Mouse (Mus musculus): ENCODE results near the gene Tbc1d24. TPM values are rescaled to one million over a fixed set of nuclear protein-coding genes. Genes with fewer than 3 reads are reported as not detected.

Tbc1d24 gene
- 13.3 and 13.9 TPM in 2 replicates for polyA plus RNA-seq (2012; rRNA removed)

GRCm38 (mm10) chr17:24205284-24205888 lies at the start of gene Tbc1d24:
TSS of gene Tbc1d24 (minus strand) at chr17:24205562.

GRCm38 (mm10) chr17:24251320-24252069 lies 46.1 kb upstream of the Tbc1d24 start, which contains the start of gene Ccnf:
TSS of gene Ccnf (minus strand) at chr17:24251484.

GRCm38 (mm10) chr17:24220435-24221411 lies 15.4 kb upstream of the Tbc1d24 start, which contains the start of gene Tedc2:
TSS of gene Tedc2 (minus strand) at chr17:24220851.

GRCm38 (mm10) chr17:24209043-24209915 lies 3.9 kb upstream of the Tbc1d24 start, which contains the start of gene Ntn3:
TSS of gene Ntn3 (minus strand) at chr17:24209531.

GRCm38 (mm10) chr17:24169317-24170065 lies 35.9 kb downstream of the Tbc1d24 start, which contains the start of gene Atp6v0c:
TSS of gene Atp6v0c (minus strand) at chr17:24169702.

GRCm38 (mm10) chr17:24163176-24163962 lies 42.0 kb downstream of the Tbc1d24 start, which contains the start of gene Amdhd2:
TSS of gene Amdhd2 (minus strand) at chr17:24163766.

GRCm38 (mm10) chr17:24150824-24151223 lies 54.5 kb downstream of the Tbc1d24 start, which contains the start of gene Pdpk1:
TSS of gene Pdpk1 (minus strand) at chr17:24150924.

Other genes starting within 250 kb of the Tbc1d24 start
- gene Prss30, start 225.0 kb downstream of the Tbc1d24 start, polyA plus RNA-seq (2012; rRNA removed) = 0.14 and 0.16 TPM in 2 replicates
- not detected in 2 replicates for gene Prss22, start 207.5 kb downstream of the Tbc1d24 start, polyA plus RNA-seq (2012; rRNA removed)
- gene Prss27, start 167.4 kb downstream of the Tbc1d24 start, polyA plus RNA-seq (2012; rRNA removed) = not detected in 2 replicates
- gene Kctd5, start 132.1 kb downstream of the Tbc1d24 start, polyA plus RNA-seq (2012; rRNA removed) = 7.4 and 7.8 TPM in 2 replicates
- gene Pdpk1, start 54.6 kb downstream of the Tbc1d24 start, polyA plus RNA-seq (2012; rRNA removed) = 8.0 and 9.4 TPM in 2 replicates
- gene Amdhd2, start 41.8 kb downstream of the Tbc1d24 start, polyA plus RNA-seq (2012; rRNA removed) = 12.7 and 13.7 TPM in 2 replicates
- gene Atp6v0c, start 35.9 kb downstream of the Tbc1d24 start, polyA plus RNA-seq (2012; rRNA removed) = 277 and 289 TPM in 2 replicates
- 0.30 and 0.37 TPM in 2 replicates for gene Ntn3, start 4.0 kb upstream of the Tbc1d24 start, polyA plus RNA-seq (2012; rRNA removed)
- gene Tedc2, start 15.3 kb upstream of the Tbc1d24 start, polyA plus RNA-seq (2012; rRNA removed) = 13.1 and 15.0 TPM in 2 replicates
- gene Ccnf, start 45.9 kb upstream of the Tbc1d24 start, polyA plus RNA-seq (2012; rRNA removed) = 17.5 and 18.2 TPM in 2 replicates
- not detected in 2 replicates for gene Abca17, start 145.5 kb upstream of the Tbc1d24 start, polyA plus RNA-seq (2012; rRNA removed)
- 9.4 and 10.9 TPM in 2 replicates for gene Abca3, start 146.4 kb upstream of the Tbc1d24 start, polyA plus RNA-seq (2012; rRNA removed)
- gene Rnps1, start 209.0 kb upstream of the Tbc1d24 start, polyA plus RNA-seq (2012; rRNA removed) = 72.7 and 77.9 TPM in 2 replicates
- 112 and 121 TPM in 2 replicates for gene Eci1, start 221.1 kb upstream of the Tbc1d24 start, polyA plus RNA-seq (2012; rRNA removed)
- gene Dnase1l2, start 237.5 kb upstream of the Tbc1d24 start, polyA plus RNA-seq (2012; rRNA removed) = 2.2 and 2.4 TPM in 2 replicates

Data from liver, embryonic 18 days (tissue).